Mouse (Mus musculus) lung, adult 2 months (tissue): Measurements from ENCODE around the gene Rnf5.

Source experiments
- CTCF ChIP-seq: fragments of 200-500 bp; IDR thresholded peaks from 2 replicates; pipeline ENCODE4 v1.5.1; 2011; ENCODE audit warnings: mild to moderate bottlenecking, low read length, control low read depth; ENCODE audit not compliant: insufficient read depth
- POLR2A ChIP-seq: fragments of 200-500 bp; IDR thresholded peaks from 2 replicates; pipeline ENCODE4 v1.6.1; 2011; ENCODE audit warnings: low read depth, mild to moderate bottlenecking, control low read depth, low read length, borderline replicate concordance; ENCODE audit errors: extremely low read depth

DNA sequence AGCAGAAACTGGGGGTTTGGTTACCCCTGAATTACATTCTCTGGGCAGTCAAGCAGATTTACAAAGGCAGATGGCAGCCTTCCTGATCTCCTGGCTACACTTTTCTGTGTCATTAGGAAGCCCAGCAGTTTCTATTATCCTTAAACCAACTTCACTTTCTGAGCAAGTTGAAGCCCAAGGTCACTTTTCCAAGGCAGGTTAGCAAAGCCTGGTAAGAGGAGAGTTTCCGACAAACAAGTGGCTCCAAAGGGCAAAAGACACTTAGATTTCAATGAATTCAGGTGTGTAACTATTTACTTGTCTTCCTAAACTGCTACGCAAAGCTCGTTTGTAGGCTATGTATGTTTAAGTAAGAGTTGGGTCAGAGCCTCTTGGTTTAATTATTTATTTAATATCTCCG is 39.9 kb upstream of the Rnf5 start:
- TF ChIP-seq POLR2A, result no peak
- TF ChIP-seq CTCF, result no peak
